Mouse (Mus musculus): ENCODE data around the gene Lcn11. TPM values are rescaled to one million over a fixed set of nuclear protein-coding genes. Genes with fewer than 3 reads are reported as not detected.
"Not testable (repeated sequence)": the region's sequence is repeated elsewhere in the genome, so short reads cannot be mapped to it uniquely, and the experiment has no call there.

Gene Lcn11
- polyA plus RNA-seq, 1 experiment from 2014 or later: not detected

DNA sequence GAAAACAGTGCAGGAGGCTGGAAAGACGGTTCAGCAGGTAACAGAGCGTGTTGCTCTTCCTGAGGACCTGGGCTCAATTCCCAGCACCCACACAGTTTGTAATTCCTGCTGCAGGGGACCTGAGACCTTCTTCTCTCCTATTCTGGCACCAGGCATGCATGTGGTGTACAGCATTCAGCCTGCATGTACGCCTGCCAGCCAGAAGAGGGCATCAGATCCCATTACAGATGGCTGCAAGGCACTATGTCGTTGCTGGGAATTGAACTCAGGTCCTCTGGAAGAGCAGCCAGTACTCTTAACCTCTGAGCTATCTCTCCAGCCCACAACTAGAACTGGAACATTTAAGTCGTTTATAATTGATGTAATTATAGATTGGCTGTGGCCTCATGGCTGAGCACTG is 36.5 kb downstream of the Lcn11 start:
- H3K9me3 ChIP-seq (ENCODE audit: control insufficient read depth, low read length): no peaks in the 10 kb centered on the region
- DNase-seq (ENCODE audit: low spot score) (no peak), ATAC-seq (ENCODE audit: low FRiP score) (no peak)
- no peak overlapping the region for H3K9ac ChIP-seq
- no peaks in the 10 kb centered on the region for H3K27me3 ChIP-seq (ENCODE audit: control insufficient read depth, insufficient read depth, low read length)
- WGBS: 79% methylated on average over 5 of the region's 5 CpGs
- H3K36me3 ChIP-seq (replicated peaks; ENCODE audit: control insufficient read depth, insufficient read depth): no peaks in the 10 kb centered on the region
- H3K4me2 ChIP-seq (replicated peaks): no peak overlapping the region
- H3K27ac ChIP-seq: no peak overlapping the region
- H3K4me3 ChIP-seq (replicated peaks; ENCODE audit: low read length): no peak overlapping the region
- no peaks in the 10 kb centered on the region for H3K4me1 ChIP-seq (replicated peaks; ENCODE audit: control insufficient read depth, insufficient read depth, low read length)

DNA sequence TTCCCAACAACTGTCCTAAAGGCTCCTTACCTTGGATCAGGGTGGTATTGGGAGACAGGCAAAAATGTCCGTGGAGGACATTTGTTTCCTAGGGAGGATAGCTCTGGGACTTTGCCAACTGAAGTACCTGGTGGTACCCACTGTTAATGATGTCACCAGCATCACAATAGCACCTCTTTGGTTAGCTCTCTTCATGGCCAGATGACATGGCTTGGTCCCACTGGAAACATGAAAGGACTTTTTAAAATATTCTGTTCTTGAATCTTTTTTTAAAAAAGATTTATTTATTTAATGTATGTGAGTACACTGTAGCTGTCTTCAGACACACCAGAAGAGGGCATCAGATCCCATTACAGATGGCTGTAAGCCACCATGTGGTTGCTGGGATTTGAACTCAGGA is 38.9 kb downstream of the Lcn11 start, which contains the start of gene Glt6d1:
Glt6d1 (minus strand) TSS at position 101 of the 400 bp plus-strand sequence.
- not testable (repeated sequence) for H3K4me1 ChIP-seq (replicated peaks; ENCODE audit: control insufficient read depth, insufficient read depth, low read length); H3K27ac ChIP-seq; H3K9ac ChIP-seq; H3K4me3 ChIP-seq (replicated peaks; ENCODE audit: low read length); H3K4me2 ChIP-seq (replicated peaks); DNase-seq (ENCODE audit: low spot score); H3K27me3 ChIP-seq (ENCODE audit: control insufficient read depth, insufficient read depth, low read length); H3K9me3 ChIP-seq (ENCODE audit: control insufficient read depth, low read length); H3K36me3 ChIP-seq (replicated peaks; ENCODE audit: control insufficient read depth, insufficient read depth); ATAC-seq (ENCODE audit: low FRiP score)
- 88% methylated on average over 1 of the region's 1 CpGs for WGBS

DNA sequence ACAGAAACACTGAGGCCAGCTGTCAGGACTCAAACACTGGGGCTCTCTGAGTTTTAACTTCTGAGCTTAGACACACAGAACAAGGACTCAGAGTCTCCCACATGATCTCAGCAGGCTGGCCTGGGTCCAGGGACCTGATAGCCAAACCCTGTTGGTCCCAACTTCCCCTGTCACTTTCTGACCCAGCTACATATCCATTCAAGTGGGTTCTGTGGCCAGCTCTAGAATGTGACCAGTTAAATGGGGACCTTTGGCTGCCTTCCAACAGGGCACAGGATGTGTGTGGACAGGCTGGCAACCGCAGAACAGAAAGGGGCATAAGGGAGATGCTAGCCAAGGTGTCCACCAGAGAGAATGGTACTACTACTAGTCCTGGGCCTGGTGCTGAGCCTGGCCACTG is 46.0 kb downstream of the Lcn11 start, which contains the start of gene Lcn9:
Lcn9 (plus strand) TSS at position 348 of the 400 bp plus-strand sequence.
- Histone ChIP-seq H3K4me3 (replicated peaks; ENCODE audit: low read length) (no peak within 1 kb of the TSS), H3K4me1 (replicated peaks; ENCODE audit: control insufficient read depth, insufficient read depth, low read length) (no peaks in the 10 kb centered on the region), H3K27ac (no peak within 1 kb of the TSS), H3K9ac (no peak within 1 kb of the TSS), H3K36me3 (replicated peaks; ENCODE audit: control insufficient read depth, insufficient read depth) (no peaks in the 10 kb centered on the region), H3K9me3 (ENCODE audit: control insufficient read depth, low read length) (no peaks in the 10 kb centered on the region), H3K4me2 (replicated peaks) (no peak within 1 kb of the TSS), H3K27me3 (ENCODE audit: control insufficient read depth, insufficient read depth, low read length) (no peaks in the 10 kb centered on the region)
- ATAC-seq (ENCODE audit: low FRiP score) (no peak), DNase-seq (ENCODE audit: low spot score) (no peak)
- 92% methylated on average over 1 of the region's 1 CpGs for WGBS

DNA sequence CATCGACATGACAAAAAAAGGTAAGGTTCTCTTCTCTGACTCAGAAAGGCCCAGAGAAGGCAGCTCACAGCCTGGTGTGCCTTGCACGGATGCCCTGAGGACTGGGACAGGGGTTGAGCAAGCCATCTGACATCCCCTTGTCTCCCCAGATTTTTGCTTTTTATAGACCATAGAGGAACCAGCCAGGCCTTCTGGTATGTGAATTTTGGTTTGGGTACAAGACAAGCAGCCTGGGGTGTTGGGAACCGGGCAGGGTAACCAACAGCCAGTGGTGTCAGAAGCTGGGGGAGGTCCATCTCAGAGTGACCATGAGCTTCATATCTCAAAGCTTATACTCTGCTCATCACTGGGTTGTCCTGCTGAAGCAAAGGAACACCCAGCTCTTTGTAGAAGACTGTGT is 47.9 kb downstream of the Lcn11 start:
- DNase-seq (ENCODE audit: low spot score): no peak
- no peaks in the 10 kb centered on the region for H3K36me3 ChIP-seq (replicated peaks; ENCODE audit: control insufficient read depth, insufficient read depth)
- no peaks in the 10 kb centered on the region for H3K9me3 ChIP-seq (ENCODE audit: control insufficient read depth, low read length)
- no peak overlapping the region for H3K27ac ChIP-seq
- WGBS: 91% methylated on average over 3 of the region's 3 CpGs
- H3K27me3 ChIP-seq (ENCODE audit: control insufficient read depth, insufficient read depth, low read length): no peaks in the 10 kb centered on the region
- H3K4me1 ChIP-seq (replicated peaks; ENCODE audit: control insufficient read depth, insufficient read depth, low read length): no peaks in the 10 kb centered on the region
- H3K9ac ChIP-seq: no peak overlapping the region
- H3K4me3 ChIP-seq (replicated peaks; ENCODE audit: low read length): no peak overlapping the region
- H3K4me2 ChIP-seq (replicated peaks): no peak overlapping the region
- ATAC-seq (ENCODE audit: low FRiP score): no peak

DNA sequence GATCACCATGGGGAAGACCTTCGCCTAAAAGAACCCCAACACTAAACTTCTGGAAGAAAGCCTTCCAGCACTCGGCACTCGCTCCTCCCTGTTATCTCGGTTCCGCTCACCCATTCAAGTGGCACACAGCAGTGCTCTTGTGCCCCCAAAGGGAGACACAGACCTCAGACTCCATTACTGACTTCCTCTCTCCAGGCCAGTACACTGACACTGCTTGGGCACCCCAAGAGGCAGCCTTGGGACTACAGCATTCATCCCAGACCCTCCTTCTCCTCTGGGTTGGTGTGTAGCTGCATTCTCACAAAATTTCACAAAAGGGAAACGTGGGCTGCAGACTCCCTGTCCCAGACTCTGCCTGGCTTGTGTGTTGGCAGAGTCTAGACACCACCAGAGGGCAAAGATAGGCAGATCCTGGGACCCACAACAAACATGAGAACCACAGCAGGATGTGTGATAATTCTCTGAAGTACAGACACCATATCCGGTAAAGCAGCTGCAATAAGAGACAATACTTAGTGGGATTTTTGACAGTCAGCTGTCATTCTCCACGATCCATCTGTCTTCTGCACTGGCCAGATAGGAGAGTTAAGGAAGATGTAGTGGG is 51.6 kb downstream of the Lcn11 start:
- H3K4me1 ChIP-seq (replicated peaks; ENCODE audit: control insufficient read depth, insufficient read depth, low read length): no peaks in the 10 kb centered on the region
- H3K36me3 ChIP-seq (replicated peaks; ENCODE audit: control insufficient read depth, insufficient read depth): no peaks in the 10 kb centered on the region
- no peak for ATAC-seq (ENCODE audit: low FRiP score)
- H3K27me3 ChIP-seq (ENCODE audit: control insufficient read depth, insufficient read depth, low read length): no peaks in the 10 kb centered on the region
- no peak overlapping the region for H3K27ac ChIP-seq
- no peaks in the 10 kb centered on the region for H3K9me3 ChIP-seq (ENCODE audit: control insufficient read depth, low read length)
- no peak overlapping the region for H3K9ac ChIP-seq
- DNase-seq (ENCODE audit: low spot score): no peak
- H3K4me2 ChIP-seq (replicated peaks): no peak overlapping the region
- no peak overlapping the region for H3K4me3 ChIP-seq (replicated peaks; ENCODE audit: low read length)
- WGBS: 79% methylated on average over 8 of the region's 8 CpGs

Other genes starting within 250 kb of the Lcn11 start
- gene Traf2, start 230.1 kb upstream of the Lcn11 start, polyA plus RNA-seq (2014; fragmentation: Nextera tagmentation; extraction: Ambion mirVana): 15.6 and 16.3 TPM in 2 replicates
- 353 and 366 TPM in 2 replicates for gene Edf1, start 219.2 kb upstream of the Lcn11 start, polyA plus RNA-seq (2014; fragmentation: Nextera tagmentation; extraction: Ambion mirVana)
- gene Mamdc4, start 202.2 kb upstream of the Lcn11 start, polyA plus RNA-seq (2014; fragmentation: Nextera tagmentation; extraction: Ambion mirVana): 1.3 and 1.7 TPM in 2 replicates
- 171 and 187 TPM in 2 replicates for gene Phpt1, start 201.8 kb upstream of the Lcn11 start, polyA plus RNA-seq (2014; fragmentation: Nextera tagmentation; extraction: Ambion mirVana)
- gene Ajm1, start 195.3 kb upstream of the Lcn11 start, polyA plus RNA-seq (2014; fragmentation: Nextera tagmentation; extraction: Ambion mirVana): 10.8 and 12.7 TPM in 2 replicates
- gene Rabl6, start 168.5 kb upstream of the Lcn11 start, polyA plus RNA-seq (2014; fragmentation: Nextera tagmentation; extraction: Ambion mirVana): 59.0 and 61.6 TPM in 2 replicates
- 0.26 and 0.44 TPM in 2 replicates for gene Ccdc183, start 159.3 kb upstream of the Lcn11 start, polyA plus RNA-seq (2014; fragmentation: Nextera tagmentation; extraction: Ambion mirVana)
- gene Tmem141, start 155.0 kb upstream of the Lcn11 start, polyA plus RNA-seq (2014; fragmentation: Nextera tagmentation; extraction: Ambion mirVana): 52.5 and 53.5 TPM in 2 replicates
- 3.9 and 4.0 TPM in 2 replicates for gene Fcna, start 149.0 kb upstream of the Lcn11 start, polyA plus RNA-seq (2014; fragmentation: Nextera tagmentation; extraction: Ambion mirVana)
- not detected in 2 replicates for gene Lcn8, start 123.9 kb upstream of the Lcn11 start, polyA plus RNA-seq (2014; fragmentation: Nextera tagmentation; extraction: Ambion mirVana)
- not detected in 2 replicates for gene Lcn5, start 119.1 kb upstream of the Lcn11 start, polyA plus RNA-seq (2014; fragmentation: Nextera tagmentation; extraction: Ambion mirVana)
- not detected in 2 replicates for gene Lcn6, start 100.2 kb upstream of the Lcn11 start, polyA plus RNA-seq (2014; fragmentation: Nextera tagmentation; extraction: Ambion mirVana)
- gene Lcn10, start 94.3 kb upstream of the Lcn11 start, polyA plus RNA-seq (2014; fragmentation: Nextera tagmentation; extraction: Ambion mirVana): not detected in 2 replicates
- not detected in 2 replicates for gene Obp2a, start 77.0 kb upstream of the Lcn11 start, polyA plus RNA-seq (2014; fragmentation: Nextera tagmentation; extraction: Ambion mirVana)
- 145 and 153 TPM in 2 replicates for gene Bmyc, start 70.3 kb upstream of the Lcn11 start, polyA plus RNA-seq (2014; fragmentation: Nextera tagmentation; extraction: Ambion mirVana)
- gene Obp2b, start 40.0 kb upstream of the Lcn11 start, polyA plus RNA-seq (2014; fragmentation: Nextera tagmentation; extraction: Ambion mirVana): not detected in 2 replicates
- not detected in 2 replicates for gene Lcn3, start 11.4 kb upstream of the Lcn11 start, polyA plus RNA-seq (2014; fragmentation: Nextera tagmentation; extraction: Ambion mirVana)
- not detected in 2 replicates for gene Gm13539, start 5.2 kb downstream of the Lcn11 start, polyA plus RNA-seq (2014; fragmentation: Nextera tagmentation; extraction: Ambion mirVana)
- not detected in 2 replicates for gene Glt6d1, start 38.8 kb downstream of the Lcn11 start, polyA plus RNA-seq (2014; fragmentation: Nextera tagmentation; extraction: Ambion mirVana)
- gene Lcn9, start 46.1 kb downstream of the Lcn11 start, polyA plus RNA-seq (2014; fragmentation: Nextera tagmentation; extraction: Ambion mirVana): not detected in 2 replicates
- gene Sohlh1, start 70.2 kb downstream of the Lcn11 start, polyA plus RNA-seq (2014; fragmentation: Nextera tagmentation; extraction: Ambion mirVana): not detected in 2 replicates
- gene Kcnt1, start 86.7 kb downstream of the Lcn11 start, polyA plus RNA-seq (2014; fragmentation: Nextera tagmentation; extraction: Ambion mirVana): 20.4 and 20.6 TPM in 2 replicates
- gene Camsap1, start 206.3 kb downstream of the Lcn11 start, polyA plus RNA-seq (2014; fragmentation: Nextera tagmentation; extraction: Ambion mirVana): 99.6 and 101 TPM in 2 replicates
- 139 and 146 TPM in 2 replicates for gene Ubac1, start 244.7 kb downstream of the Lcn11 start, polyA plus RNA-seq (2014; fragmentation: Nextera tagmentation; extraction: Ambion mirVana)